Mouse (Mus musculus) spleen, embryonic (tissue): ENCODE measurements around the gene Scgb1a1.

Experiments
- CTCF ChIA-PET: fragments of 350-600 bp; sonication (Branson Sonifier 250); formaldehyde crosslinking; loops from one replicate; lab custom pipeline; 2022; lab: Charles Lee

Scgb1a1 gene

DNA sequence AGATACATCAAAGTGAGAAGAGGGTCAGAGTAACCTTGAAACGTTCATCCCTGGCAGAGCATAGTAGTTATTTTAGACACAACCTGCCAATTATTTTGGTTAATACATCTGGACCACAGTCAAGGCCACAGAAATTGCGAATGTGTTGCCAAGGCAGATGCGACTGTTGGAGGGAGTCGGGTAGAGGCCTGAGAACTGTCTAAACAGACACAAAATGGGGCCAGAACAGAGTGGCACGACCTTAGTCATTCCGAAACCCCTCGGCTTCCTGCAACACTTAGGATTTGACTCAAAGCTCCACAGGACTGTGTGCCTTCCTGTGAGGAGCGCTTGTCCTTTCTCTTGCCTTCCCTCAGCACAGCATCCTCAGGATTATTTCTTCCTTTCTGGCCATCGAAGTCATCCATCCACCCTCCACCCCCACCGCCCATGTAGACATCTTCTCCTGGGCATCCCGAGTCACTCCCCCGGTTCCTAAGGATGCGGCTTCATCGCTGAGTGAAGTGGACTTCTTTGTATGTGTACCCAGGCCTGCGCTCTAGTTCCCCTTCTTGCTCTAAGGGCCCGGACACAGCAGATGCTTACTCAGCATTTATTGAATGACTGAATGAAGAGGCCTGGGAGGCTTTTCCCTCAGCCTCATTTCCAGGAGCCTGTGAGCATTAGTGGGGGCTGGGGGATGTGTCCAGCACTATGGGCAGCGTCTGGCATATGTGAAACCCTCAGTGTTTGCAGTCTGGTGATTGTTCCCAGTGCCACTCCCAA lies 12.7 kb upstream of the Scgb1a1 start:
- CTCF ChIA-PET: no interaction called here

GRCm38 (mm10) chr19:9099751-9100150 lies 12.0 kb upstream of the Scgb1a1 start:
- CTCF ChIA-PET: interaction anchor here (0.7 kb wide), 1 partner anchor 490 kb away, joined by 3 read pairs; no protein-coding TSS in a partner anchor

DNA sequence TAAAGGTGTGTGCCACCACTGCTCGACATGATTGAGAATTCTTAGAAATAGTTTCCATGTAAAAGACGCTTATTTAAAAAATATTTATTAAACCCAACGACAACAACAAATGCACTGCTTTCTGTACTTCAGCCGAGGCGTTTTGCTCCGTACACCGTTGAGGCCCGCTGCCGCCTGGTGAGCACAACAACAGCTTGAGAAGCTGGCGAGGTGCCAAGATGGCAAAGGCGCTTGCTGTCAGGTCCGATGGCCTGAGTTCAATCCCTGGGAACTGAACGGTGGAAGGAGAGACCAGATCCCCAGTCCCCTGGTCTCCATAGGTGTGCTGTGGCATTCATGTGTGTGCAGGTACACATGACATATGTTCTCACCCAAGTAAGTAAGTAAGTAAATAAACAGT lies 9.7 kb upstream of the Scgb1a1 start:
- CTCF ChIA-PET: interaction anchor here (0.6 kb wide), 1 partner anchor 160 kb away, joined by 4 read pairs; no protein-coding TSS in a partner anchor

- CTCF ChIA-PET: no interaction called here
Measured at GRCm38 (mm10) chr19:9095111-9095510, 7.4 kb upstream of the Scgb1a1 start.

- CTCF ChIA-PET: no interaction called here
Measured at GRCm38 (mm10) chr19:9090709-9091108, 3.0 kb upstream of the Scgb1a1 start.

GRCm38 (mm10) chr19:9090191-9090590 lies 2.4 kb upstream of the Scgb1a1 start:
- CTCF ChIA-PET: interaction anchor here (0.6 kb wide), 1 partner anchor 237 kb away, joined by 5 read pairs; no protein-coding TSS in a partner anchor

GRCm38 (mm10) chr19:9083892-9084291 lies 3.9 kb downstream of the Scgb1a1 start:
- CTCF ChIA-PET: interaction anchor here (1.7 kb wide), 1 partner anchor 107 kb away, joined by 6 read pairs; no protein-coding TSS in a partner anchor

- CTCF ChIA-PET: interaction anchor here (0.6 to 1.7 kb wide), 5 partner anchors 27 to 106 kb away, joined by 4 to 9 read pairs (median 5); no protein-coding TSS in a partner anchor
Measured at GRCm38 (mm10) chr19:9083010-9083355, 4.8 kb downstream of the Scgb1a1 start.

GRCm38 (mm10) chr19:9082191-9083009 lies 5.4 kb downstream of the Scgb1a1 start:
- CTCF ChIA-PET: interaction anchor here (0.9 to 1.7 kb wide), 5 partner anchors 27 to 223 kb away, joined by 3 to 9 read pairs (median 5); no protein-coding TSS in a partner anchor

DNA sequence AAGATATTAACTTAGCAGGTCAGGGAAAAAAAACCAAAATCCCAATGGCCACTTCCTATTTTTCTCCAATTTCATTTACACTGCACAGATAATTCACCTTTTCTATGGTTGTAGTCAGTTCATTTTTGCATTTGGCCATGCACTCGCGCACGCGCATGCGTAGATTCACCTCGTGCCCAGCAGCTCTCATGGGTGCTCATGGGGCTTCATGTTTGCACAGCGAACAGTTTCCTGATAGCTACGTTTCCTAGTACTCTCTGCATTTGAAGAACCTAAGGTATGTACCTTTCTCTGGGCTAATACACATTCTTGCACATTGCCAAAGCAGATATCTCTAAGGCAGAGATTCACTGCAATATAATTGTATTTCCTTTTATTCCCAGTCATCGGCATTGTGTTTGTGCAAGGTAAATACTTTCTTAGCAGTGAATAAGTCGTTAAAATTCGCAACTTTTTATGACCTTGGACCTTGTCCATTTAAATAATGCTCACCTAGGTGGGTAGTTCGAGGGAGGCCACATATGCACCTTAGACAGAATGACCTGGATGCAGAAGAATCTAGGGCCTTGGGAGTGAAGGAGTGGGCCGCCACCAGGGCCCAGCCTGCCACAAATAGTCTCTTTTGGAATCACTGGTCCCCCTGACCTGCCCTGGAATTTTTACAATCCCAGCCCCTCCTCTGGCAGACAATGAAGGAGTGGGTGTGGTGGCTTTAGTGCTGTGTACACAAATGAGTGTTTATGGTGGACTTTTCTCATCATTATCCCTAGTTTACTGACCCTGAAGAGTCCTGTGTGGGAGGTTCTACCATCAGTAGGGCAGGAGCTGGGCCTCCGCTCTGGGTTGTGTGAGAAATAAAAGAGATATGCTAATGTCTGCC lies 6.2 kb downstream of the Scgb1a1 start:
- CTCF ChIA-PET: interaction anchor here (0.9 to 1.6 kb wide), 4 partner anchors 23 to 223 kb away, joined by 3 to 9 read pairs (median 4); no protein-coding TSS in a partner anchor

GRCm38 (mm10) chr19:9079916-9080315 lies 7.8 kb downstream of the Scgb1a1 start:
- CTCF ChIA-PET: no interaction called here

- CTCF ChIA-PET: interaction anchor here (0.7 kb wide), 1 partner anchor 1763 kb away, joined by 3 read pairs; no protein-coding TSS in a partner anchor
Measured at GRCm38 (mm10) chr19:9076982-9077660, 10.6 kb downstream of the Scgb1a1 start.

DNA sequence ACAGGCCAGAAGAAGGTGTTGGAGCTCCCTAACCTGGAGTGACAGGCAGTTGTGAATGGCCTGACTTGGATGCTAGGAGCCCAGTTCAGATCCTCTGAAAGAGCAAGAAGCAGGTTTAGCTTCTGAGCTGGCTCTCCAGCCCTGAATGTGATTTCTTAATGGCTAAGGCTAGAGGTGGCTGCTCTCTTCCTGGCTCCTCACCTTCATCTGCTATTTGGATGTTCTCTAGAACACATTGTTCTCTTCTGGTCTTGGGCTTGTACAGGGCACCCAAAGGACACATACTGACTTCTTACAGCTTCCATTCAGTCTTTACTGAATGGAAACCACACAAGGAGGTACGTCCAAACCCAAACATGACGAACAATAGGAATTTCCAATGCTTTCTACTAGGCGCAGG lies 11.7 kb downstream of the Scgb1a1 start:
- CTCF ChIA-PET: interaction anchor here (1.2 kb wide), 1 partner anchor 84 kb away, joined by 3 read pairs; no protein-coding TSS in a partner anchor

DNA sequence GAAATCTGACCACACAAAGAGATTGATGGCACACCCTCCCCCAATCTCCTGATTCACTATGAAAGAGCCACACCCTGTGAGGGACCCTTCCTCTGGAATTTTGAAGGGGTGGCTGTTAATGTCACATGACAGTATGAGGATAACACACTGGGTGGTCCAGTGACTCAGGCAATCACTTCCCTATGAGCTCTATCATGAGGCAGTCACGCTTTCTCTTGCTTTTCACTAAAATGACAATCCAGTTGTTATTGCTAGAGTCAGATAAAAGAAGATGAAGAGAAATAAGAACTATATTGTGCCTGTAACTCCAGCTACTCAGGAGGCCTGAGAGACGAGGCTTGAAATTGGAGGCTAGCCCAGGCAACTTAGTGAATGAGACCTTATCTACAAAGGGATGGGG lies 12.2 kb downstream of the Scgb1a1 start:
- CTCF ChIA-PET: interaction anchor here (1.2 kb wide), 2 partner anchors 82 to 84 kb away, joined by 3 read pairs; no protein-coding TSS in a partner anchor

- CTCF ChIA-PET: interaction anchor here (1.2 kb wide), 1 partner anchor 81 kb away, joined by 3 read pairs; no protein-coding TSS in a partner anchor
Measured at GRCm38 (mm10) chr19:9074424-9074823, 13.3 kb downstream of the Scgb1a1 start.

DNA sequence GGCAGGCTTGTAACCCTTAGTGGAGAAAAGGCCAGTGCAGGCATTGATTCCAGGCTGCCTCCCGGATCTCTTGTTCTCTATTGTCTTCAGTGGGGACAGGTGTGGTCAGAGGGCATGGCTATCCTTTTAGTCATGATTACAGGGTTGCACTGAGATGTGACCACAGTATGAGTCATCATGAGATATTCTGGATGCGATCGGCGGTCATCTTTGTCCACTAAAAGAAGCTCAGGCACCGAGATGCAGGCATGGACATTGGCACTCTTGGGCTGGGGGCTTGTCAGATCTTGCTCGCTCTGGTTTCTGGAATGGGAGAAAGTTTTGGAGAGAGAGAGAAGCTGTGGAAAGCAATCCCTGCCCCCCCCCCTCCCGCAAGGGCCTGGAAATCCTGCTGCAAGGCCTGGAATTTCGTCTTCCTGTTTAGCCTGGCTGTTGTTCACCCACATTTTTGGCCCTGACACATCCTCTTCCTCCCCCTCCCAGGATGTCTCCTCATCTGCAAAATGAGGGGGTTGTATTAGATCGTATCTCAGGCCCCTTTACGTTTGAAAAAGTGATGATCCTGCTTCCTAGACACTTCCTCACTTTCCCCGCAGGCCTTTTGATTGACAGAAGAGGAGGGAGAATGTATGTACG lies 13.9 kb downstream of the Scgb1a1 start:
- CTCF ChIA-PET: no interaction called here

DNA sequence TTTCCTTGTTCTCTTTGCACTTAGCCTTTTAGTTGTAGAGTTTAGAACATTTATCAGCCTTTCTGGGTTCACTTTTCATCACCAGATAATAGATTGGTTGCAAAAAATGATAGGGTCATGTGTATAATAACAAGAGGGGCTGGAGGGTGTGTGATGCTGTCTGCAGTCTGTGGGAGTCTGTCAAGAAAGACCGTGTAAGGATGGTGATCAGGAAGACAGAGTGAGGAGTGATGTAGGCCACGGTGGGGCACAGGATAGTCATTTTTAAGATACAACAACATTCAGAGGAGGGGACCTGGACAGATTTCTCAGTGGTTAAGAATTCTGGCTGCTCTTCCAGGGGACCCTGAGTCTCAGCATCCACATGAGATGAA lies 15.6 kb downstream of the Scgb1a1 start:
- CTCF ChIA-PET: interaction anchor here (0.7 kb wide), 2 partner anchors 14 to 886 kb away, joined by 3 read pairs; no protein-coding TSS in a partner anchor

DNA sequence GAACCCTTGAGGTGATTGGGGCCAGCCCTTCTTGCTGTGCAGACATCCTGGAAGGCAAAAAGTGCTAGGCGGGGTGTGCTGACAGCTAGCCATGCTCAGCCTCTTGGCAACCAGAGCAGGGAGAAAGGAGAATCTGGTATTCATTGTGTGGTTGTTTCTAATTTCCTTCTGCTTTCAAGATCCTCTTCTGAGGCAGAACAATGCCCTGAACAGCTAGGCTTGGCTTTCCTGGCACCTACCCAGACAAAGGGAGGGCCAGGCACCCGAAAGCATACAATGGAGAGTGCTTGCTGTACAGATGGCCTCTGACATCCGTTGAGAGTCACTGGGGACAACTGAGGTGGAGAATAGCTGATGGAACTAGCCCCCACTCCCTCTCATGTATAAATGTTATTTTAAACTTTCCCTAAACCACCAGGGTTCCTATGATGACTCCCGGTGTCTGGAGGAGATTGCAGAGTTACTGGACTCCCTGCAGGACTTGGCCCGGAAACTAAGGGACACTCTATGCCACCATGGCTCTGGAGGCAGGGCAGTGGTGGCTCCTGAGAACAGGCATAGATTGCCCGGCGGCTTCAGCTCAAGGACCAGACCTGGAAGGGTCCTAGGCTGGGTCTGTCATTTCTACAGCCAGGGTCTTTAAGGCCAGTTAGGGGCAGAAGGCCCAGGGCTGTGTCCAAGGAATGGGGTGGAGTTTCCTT lies 16.2 kb downstream of the Scgb1a1 start:
- CTCF ChIA-PET: interaction anchor here (0.7 kb wide), 1 partner anchor 14 kb away, joined by 3 read pairs; no protein-coding TSS in a partner anchor

DNA sequence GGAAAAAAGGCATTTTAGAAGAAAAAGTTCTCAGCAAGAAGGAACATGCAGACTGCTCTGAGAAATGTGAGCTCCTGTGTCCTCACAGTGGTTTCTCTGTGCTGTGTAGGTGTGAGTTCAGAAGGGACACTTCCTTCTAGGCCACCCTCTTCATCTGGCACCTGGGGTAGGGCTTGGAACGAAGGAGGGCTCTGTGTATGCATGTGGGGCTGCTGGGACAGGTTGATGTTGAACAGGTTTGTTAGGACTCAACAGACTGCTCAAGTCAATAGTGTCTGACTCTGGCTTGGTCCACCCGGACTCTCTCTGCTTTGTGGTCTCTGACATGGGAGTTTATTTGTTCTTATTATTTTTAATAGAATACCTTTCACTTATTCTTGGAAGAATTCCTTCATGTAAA lies 17.4 kb downstream of the Scgb1a1 start:
- CTCF ChIA-PET: no interaction called here
